Mouse (Mus musculus) liver, embryonic 15.5 days (tissue): ENCODE data around the gene Afg1l. TPM values are rescaled to one million over a fixed set of nuclear protein-coding genes. Genes with fewer than 3 reads are reported as not detected.

ENCODE experiments used
- ATAC-seq: fragments of 200-750 bp; cut with Nextera tagmentation; 2 replicates; pipeline ENCODE4 v1.8.0; 2017; ENCODE audit warnings: moderate number of reproducible peaks, mild to moderate bottlenecking, moderate library complexity; ENCODE audit not compliant: insufficient read depth
- H3K27ac ChIP-seq: fragments of 300-500 bp; sonication (generic); replicated peaks from 2 replicates; pipeline ENCODE4 v1.5.1; 2015; ENCODE audit warnings: mild to moderate bottlenecking, inconsistent platforms
- H3K27me3 ChIP-seq: fragments of 300-500 bp; sonication (generic); 2 replicates; pipeline ENCODE4 v1.6.1; 2015; ENCODE audit warnings: mild to moderate bottlenecking, inconsistent platforms
- H3K36me3 ChIP-seq: fragments of 300-500 bp; sonication (generic); replicated peaks from 2 replicates; pipeline ENCODE4 v1.6.1; 2015; ENCODE audit warnings: moderate library complexity, mild to moderate bottlenecking, inconsistent platforms
- H3K4me1 ChIP-seq: fragments of 300-500 bp; sonication (generic); replicated peaks from 2 replicates; pipeline ENCODE4 v1.6.1; 2015; ENCODE audit warnings: inconsistent platforms
- H3K4me2 ChIP-seq: fragments of 300-500 bp; sonication (generic); 2 replicates; pipeline ENCODE4 v1.6.1; 2015; ENCODE audit warnings: moderate library complexity, mild to moderate bottlenecking, inconsistent platforms
- H3K4me3 ChIP-seq: fragments of 300-500 bp; sonication (generic); replicated peaks from 2 replicates; pipeline ENCODE4 v1.5.1; 2015; ENCODE audit warnings: mild to moderate bottlenecking, inconsistent platforms
- H3K9ac ChIP-seq: fragments of 300-500 bp; sonication (generic); 2 replicates; pipeline ENCODE4 v1.6.1; 2015; ENCODE audit warnings: moderate library complexity, mild to moderate bottlenecking, inconsistent platforms
- H3K9me3 ChIP-seq: fragments of 300-500 bp; sonication (generic); replicated peaks from 2 replicates; pipeline ENCODE4 v1.6.1; 2016; ENCODE audit warnings: inconsistent platforms
- WGBS: fragments of 180-500 bp; shearing (Covaris S2); methylation state at CpG from one replicate; pipeline ENCODE4 v1.1.7; 2015; ENCODE audit warnings: mixed read lengths; ENCODE audit not compliant: insufficient replicate concordance; 5-methylcytosine and 5-hydroxymethylcytosine counted together
- polyA plus RNA-seq: library from polyadenylated mRNA; unstranded; fragments of >200 nt; fragmentation: Nextera tagmentation; extraction: Ambion mirVana; gene quantifications from 2 replicates; pipeline ENCODE4 v1.2.1, GENCODE M21; 2015

The Afg1l gene
- polyA plus RNA-seq, 1 experiment from 2014 or later: 2.3 TPM

GRCm38 (mm10) chr10:42274712-42275400 is 203.5 kb downstream of the Afg1l start:
- H3K9me3 ChIP-seq: no peaks in the 10 kb centered on the region
- H3K36me3 ChIP-seq: peaks cover 45% of the 10 kb centered on the region
- H3K4me1 ChIP-seq: peaks cover 59% of the 10 kb centered on the region
- H3K4me3 ChIP-seq: peak overlapping the region; percentile 95
- H3K9ac ChIP-seq: peak overlapping the region; percentile 98
- H3K27me3 ChIP-seq: no peaks in the 10 kb centered on the region
- no peak for ATAC-seq
- under 1% methylated on average over 65 of the region's 65 CpGs for WGBS
- peak overlapping the region; percentile 100 for H3K4me2 ChIP-seq
- peak overlapping the region; percentile 96 for H3K27ac ChIP-seq

GRCm38 (mm10) chr10:42273760-42274691 is 204.3 kb downstream of the Afg1l start:
- WGBS: 3% methylated on average over 21 of the region's 21 CpGs
- peak overlapping the region; percentile 95 for H3K4me3 ChIP-seq
- H3K9me3 ChIP-seq: no peaks in the 10 kb centered on the region
- peak overlapping the region; percentile 98 for H3K9ac ChIP-seq
- peaks cover 53% of the 10 kb centered on the region for H3K36me3 ChIP-seq
- H3K4me2 ChIP-seq: peak overlapping the region; percentile 100
- ATAC-seq: peak; percentile 52
- H3K27me3 ChIP-seq: no peaks in the 10 kb centered on the region
- H3K27ac ChIP-seq: peak overlapping the region; percentile 96
- H3K4me1 ChIP-seq: peaks cover 63% of the 10 kb centered on the region

GRCm38 (mm10) chr10:42273403-42273759 is 205.0 kb downstream of the Afg1l start:
- peak overlapping the region; percentile 100 for H3K4me2 ChIP-seq
- WGBS: 13% methylated on average over 6 of the region's 6 CpGs
- H3K9me3 ChIP-seq: no peaks in the 10 kb centered on the region
- ATAC-seq: no peak
- peak overlapping the region; percentile 95 for H3K4me3 ChIP-seq
- peak overlapping the region; percentile 96 for H3K27ac ChIP-seq
- peaks cover 65% of the 10 kb centered on the region for H3K4me1 ChIP-seq
- H3K36me3 ChIP-seq: peaks cover 60% of the 10 kb centered on the region
- no peaks in the 10 kb centered on the region for H3K27me3 ChIP-seq
- peak overlapping the region; percentile 98 for H3K9ac ChIP-seq

- peaks cover 75% of the 10 kb centered on the region for H3K4me1 ChIP-seq
- H3K9ac ChIP-seq: peak overlapping the region; percentile 98
These were observed 206.7 kb downstream of the Afg1l start for GRCm38 (mm10) chr10:42271454-42272230.

GRCm38 (mm10) chr10:42270277-42271083 is 207.9 kb downstream of the Afg1l start:
- peak overlapping the region; percentile 95 for H3K4me3 ChIP-seq
- peaks cover 86% of the 10 kb centered on the region for H3K4me1 ChIP-seq
- no peaks in the 10 kb centered on the region for H3K27me3 ChIP-seq
- ATAC-seq: no peak
- peak overlapping the region; percentile 98 for H3K9ac ChIP-seq
- peak overlapping the region; percentile 96 for H3K27ac ChIP-seq
- 17% methylated on average over 10 of the region's 10 CpGs for WGBS
- H3K9me3 ChIP-seq: peaks cover 10% of the 10 kb centered on the region; the same call in 1 of the 2 replicates
- H3K36me3 ChIP-seq: peaks cover 89% of the 10 kb centered on the region
- H3K4me2 ChIP-seq: peak overlapping the region; percentile 100

More at GRCm38 (mm10) chr10:42271454-42272230, 206.7 kb downstream of the Afg1l start:
- Histone ChIP-seq H3K4me2 (peak overlapping the region; percentile 100), H3K4me3 (peak overlapping the region; percentile 95), H3K27me3 (no peaks in the 10 kb centered on the region), H3K36me3 (peaks cover 77% of the 10 kb centered on the region), H3K27ac (peak overlapping the region; percentile 96), H3K9me3 (0 out of 2 replicates have a peak, but pooled peaks cover 5% of the 10 kb centered on the region)
- 25% methylated on average over 11 of the region's 11 CpGs for WGBS
- ATAC-seq: no peak

- no peak for ATAC-seq
- H3K4me1 ChIP-seq: peaks cover 94% of the 10 kb centered on the region
These were observed 208.9 kb downstream of the Afg1l start for GRCm38 (mm10) chr10:42269281-42270025.

GRCm38 (mm10) chr10:42267811-42268545 is 210.4 kb downstream of the Afg1l start:
- H3K27me3 ChIP-seq: no peaks in the 10 kb centered on the region
- no peak for ATAC-seq
- peaks cover 96% of the 10 kb centered on the region for H3K4me1 ChIP-seq
- H3K4me3 ChIP-seq: peak overlapping the region; percentile 95; the same call in 1 of the 2 replicates
- peaks cover 10% of the 10 kb centered on the region; the same call in 1 of the 2 replicates for H3K9me3 ChIP-seq
- peaks cover 94% of the 10 kb centered on the region for H3K36me3 ChIP-seq
- H3K9ac ChIP-seq: peak overlapping the region; percentile 55; the same call in 1 of the 2 replicates
- peak overlapping the region; percentile 100 for H3K4me2 ChIP-seq
- 79% methylated on average over 5 of the region's 5 CpGs for WGBS
- H3K27ac ChIP-seq: peak overlapping the region; percentile 96

More at GRCm38 (mm10) chr10:42269281-42270025, 208.9 kb downstream of the Afg1l start:
- Histone ChIP-seq H3K4me2 (peak overlapping the region; percentile 100), H3K4me3 (peak overlapping the region; percentile 95), H3K27ac (peak overlapping the region; percentile 96), H3K9ac (peak overlapping the region; percentile 55), H3K36me3 (peaks cover 90% of the 10 kb centered on the region), H3K9me3 (peaks cover 10% of the 10 kb centered on the region; the same call in 1 of the 2 replicates), H3K27me3 (no peaks in the 10 kb centered on the region)
- 30% methylated on average over 15 of the region's 15 CpGs for WGBS

GRCm38 (mm10) chr10:42265021-42265689 is 213.2 kb downstream of the Afg1l start:
- ATAC-seq: peak; percentile 91
- H3K9ac ChIP-seq: peak overlapping the region; percentile 44; the same call in 1 of the 2 replicates
- H3K9me3 ChIP-seq: peaks cover 10% of the 10 kb centered on the region; the same call in 1 of the 2 replicates
- H3K27me3 ChIP-seq: no peaks in the 10 kb centered on the region
- peak overlapping the region; percentile 36 for H3K4me3 ChIP-seq
- peak overlapping the region; percentile 96 for H3K27ac ChIP-seq
- peaks cover 93% of the 10 kb centered on the region for H3K36me3 ChIP-seq
- 28% methylated on average over 11 of the region's 11 CpGs for WGBS
- H3K4me1 ChIP-seq: peaks cover 97% of the 10 kb centered on the region
- peak overlapping the region; percentile 61 for H3K4me2 ChIP-seq
